Mouse (Mus musculus) G1E (cell line): ENCODE results near the gene H2-M10.6.

Source experiments
- CTCF ChIP-seq: IDR thresholded peaks from 2 replicates; pipeline ENCODE4 v1.5.1; 2012; ENCODE audit warnings: low read depth, low read length, inconsistent platforms, mixed read lengths
- GATA1 ChIP-seq: IDR thresholded peaks from 2 replicates; pipeline ENCODE4 v1.6.1; 2012; ENCODE audit warnings: borderline replicate concordance, low read length, inconsistent platforms, mixed read lengths
- GATA2 ChIP-seq: IDR thresholded peaks from 2 replicates; pipeline ENCODE4 v1.6.1; 2012; ENCODE audit warnings: low read depth, low read length, inconsistent platforms, borderline replicate concordance
- TAL1 ChIP-seq: conservative IDR thresholded peaks from 2 replicates; pipeline ENCODE4 v1.6.1; 2012; ENCODE audit warnings: low read depth, low read length, inconsistent platforms, mixed read lengths

DNA sequence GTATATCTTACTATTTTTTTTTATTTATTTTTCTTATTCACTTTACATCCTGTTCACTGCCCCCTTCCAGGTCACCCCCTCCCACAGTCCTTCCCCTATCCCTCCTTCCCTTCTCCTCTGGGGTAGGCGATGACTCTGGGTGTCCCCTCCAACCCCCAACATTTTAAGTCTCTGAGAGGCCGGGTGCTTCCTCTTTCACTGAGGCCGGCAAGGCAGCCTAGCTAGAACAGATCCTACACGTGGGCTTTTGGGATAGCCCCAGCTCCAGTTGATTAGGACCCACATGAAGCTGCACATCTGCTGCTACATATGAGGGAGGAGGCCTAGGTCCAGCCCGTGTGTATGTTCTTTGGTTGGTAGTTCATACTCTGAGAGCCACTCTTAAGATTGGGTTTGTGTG is 27.0 kb downstream of the H2-M10.6 start:
- no peak for TF ChIP-seq CTCF
- no peak for TF ChIP-seq GATA1
- no peak for TF ChIP-seq GATA2
- no peak for TF ChIP-seq TAL1
